Mouse (Mus musculus) monocyte, adult 5-6 weeks (primary cell): ENCODE results near the gene Spns3. TPM values are rescaled to one million over a fixed set of nuclear protein-coding genes. Genes with fewer than 3 reads are reported as not detected.
"Not testable (repeated sequence)": the region's sequence is repeated elsewhere in the genome, so short reads cannot be mapped to it uniquely, and the experiment has no call there.

Experiments
- ATAC-seq: fragments of 153-309, 156-312 bp; replicated peaks from 2 replicates; pipeline ENCODE4 v1.8.0; 2017; ENCODE audit warnings: mild to moderate bottlenecking; ENCODE audit not compliant: low TSS enrichment, insufficient number of reproducible peaks, severe bottlenecking, poor library complexity, low FRiP score
- total RNA-seq: library from RNA; stranded (forward); fragments of 200-1000, 200-491, 200-594 nt; gene quantifications from 3 replicates; pipeline ENCODE4 v1.2.3, GENCODE M21; 2017

The Spns3 gene
- total RNA-seq, 1 experiment from 2014 or later, result 3.8 TPM

- ATAC-seq, result 0 out of 2 replicates have a peak, but pooled peaks have one; percentile 63
Measured at GRCm38 (mm10) chr11:72564232-72564807, 14.0 kb upstream of the Spns3 start.

- ATAC-seq, result no peak
Measured at GRCm38 (mm10) chr11:72560661-72561060, 10.4 kb upstream of the Spns3 start.

- ATAC-seq, result no peak
Measured at GRCm38 (mm10) chr11:72558155-72558554, 7.8 kb upstream of the Spns3 start.

- ATAC-seq, result no peak
Measured at GRCm38 (mm10) chr11:72556953-72557352, 6.6 kb upstream of the Spns3 start.

GRCm38 (mm10) chr11:72556470-72556869 is 6.2 kb upstream of the Spns3 start:
- ATAC-seq, result no peak

GRCm38 (mm10) chr11:72551531-72552105 is 1.3 kb upstream of the Spns3 start:
- no peak for ATAC-seq

- ATAC-seq, result 0 out of 2 replicates have a peak, but pooled peaks have one; percentile 11
Measured at GRCm38 (mm10) chr11:72547181-72547580, 3.1 kb downstream of the Spns3 start.

GRCm38 (mm10) chr11:72544716-72545115 is 5.6 kb downstream of the Spns3 start:
- ATAC-seq, result no peak

- not testable (repeated sequence) for ATAC-seq
Measured at GRCm38 (mm10) chr11:72543692-72544091, 6.6 kb downstream of the Spns3 start.

GRCm38 (mm10) chr11:72542586-72542985 is 7.7 kb downstream of the Spns3 start:
- no peak for ATAC-seq

GRCm38 (mm10) chr11:72541928-72542327 is 8.4 kb downstream of the Spns3 start:
- ATAC-seq, result no peak

GRCm38 (mm10) chr11:72540437-72540836 is 9.9 kb downstream of the Spns3 start:
- no peak for ATAC-seq

- ATAC-seq, result no peak
Measured at GRCm38 (mm10) chr11:72538811-72539210, 11.5 kb downstream of the Spns3 start.

- peak; percentile 89 for ATAC-seq
Measured at GRCm38 (mm10) chr11:72538037-72538755, 12.1 kb downstream of the Spns3 start.

GRCm38 (mm10) chr11:72537503-72537902 is 12.8 kb downstream of the Spns3 start:
- no peak for ATAC-seq

- no peak for ATAC-seq
Measured at GRCm38 (mm10) chr11:72535519-72535918, 14.8 kb downstream of the Spns3 start.

GRCm38 (mm10) chr11:72532890-72533289 is 17.4 kb downstream of the Spns3 start:
- no peak for ATAC-seq

- ATAC-seq, result no peak
Measured at GRCm38 (mm10) chr11:72531632-72532031, 18.7 kb downstream of the Spns3 start.

GRCm38 (mm10) chr11:72531144-72531543 is 19.2 kb downstream of the Spns3 start:
- ATAC-seq, result no peak

- no peak for ATAC-seq
Measured at GRCm38 (mm10) chr11:72526190-72526589, 24.1 kb downstream of the Spns3 start.
